Mouse (Mus musculus): ENCODE data around the gene Hoxa5. TPM values are rescaled to one million over a fixed set of nuclear protein-coding genes. Genes with fewer than 3 reads are reported as not detected.

Gene Hoxa5
- polyA plus RNA-seq, 1 experiment = 1.3 TPM

GRCm38 (mm10) chr6:52249826-52250225, 45.4 kb upstream of the Hoxa5 start:
- no peak overlapping the region for H3K27ac ChIP-seq (ENCODE audit: insufficient read depth, low read length)
- DNase-seq (ENCODE audit: low read depth in 1 of 2, low spot score in 2 of 2) = no peak
- no peak overlapping the region for H3K4me3 ChIP-seq (ENCODE audit: extremely low read depth, insufficient read depth, insufficient read length)
- TF ChIP-seq CTCF (IDR thresholded peaks at IDR 0.05; ENCODE audit: extremely low read depth, insufficient read depth, insufficient read length, insufficient replicate concordance) = no peak
- TF ChIP-seq POLR2A (IDR thresholded peaks at IDR 0.05; ENCODE audit: low read depth, low read length) = no peak
- 15% methylated on average over 4 of the region's 4 CpGs for WGBS
- H3K4me1 ChIP-seq (ENCODE audit: control insufficient read depth, insufficient read depth, insufficient read length) = peaks cover 14% of the 10 kb centered on the region
- peaks cover 70% of the 10 kb centered on the region for H3K27me3 ChIP-seq (ENCODE audit: control insufficient read depth, insufficient read depth, low read length)
- no peaks in the 10 kb centered on the region for H3K36me3 ChIP-seq (ENCODE audit: control insufficient read depth, insufficient read depth, low read length)

DNA sequence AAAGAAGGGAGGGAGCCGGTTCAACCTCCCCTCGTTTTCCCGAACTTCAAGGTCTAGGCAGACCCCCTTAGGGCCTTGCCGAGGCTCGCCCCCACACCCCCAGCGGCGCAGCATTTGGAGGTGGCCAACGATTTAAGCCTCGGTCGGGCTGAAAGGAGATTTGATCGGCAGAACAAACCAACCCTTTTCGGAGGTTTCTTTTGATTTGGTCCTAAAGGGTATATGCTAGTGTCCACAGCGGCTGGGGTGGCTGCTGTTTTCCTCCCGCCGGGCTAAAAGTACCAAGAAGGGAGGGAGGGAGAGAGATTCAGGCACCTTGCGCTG, 45.0 kb upstream of the Hoxa5 start:
- peaks cover 15% of the 10 kb centered on the region for H3K4me1 ChIP-seq (ENCODE audit: control insufficient read depth, insufficient read depth, insufficient read length)
- H3K27me3 ChIP-seq (ENCODE audit: control insufficient read depth, insufficient read depth, low read length) = peaks cover 74% of the 10 kb centered on the region
- DNase-seq (ENCODE audit: low read depth in 1 of 2, low spot score in 2 of 2) = no peak
- no peak for TF ChIP-seq CTCF (IDR thresholded peaks at IDR 0.05; ENCODE audit: extremely low read depth, insufficient read depth, insufficient read length, insufficient replicate concordance)
- TF ChIP-seq POLR2A (IDR thresholded peaks at IDR 0.05; ENCODE audit: low read depth, low read length) = no peak
- H3K36me3 ChIP-seq (ENCODE audit: control insufficient read depth, insufficient read depth, low read length) = no peaks in the 10 kb centered on the region
- 3% methylated on average over 16 of the region's 16 CpGs for WGBS
- no peak overlapping the region for H3K4me3 ChIP-seq (ENCODE audit: extremely low read depth, insufficient read depth, insufficient read length)
- H3K27ac ChIP-seq (ENCODE audit: insufficient read depth, low read length) = no peak overlapping the region

GRCm38 (mm10) chr6:52248638-52249414, 44.4 kb upstream of the Hoxa5 start:
- no peak for DNase-seq (ENCODE audit: low read depth in 1 of 2, low spot score in 2 of 2)
- Histone ChIP-seq H3K4me3 (ENCODE audit: extremely low read depth, insufficient read depth, insufficient read length) (no peak overlapping the region), H3K27me3 (ENCODE audit: control insufficient read depth, insufficient read depth, low read length) (peaks cover 74% of the 10 kb centered on the region), H3K36me3 (ENCODE audit: control insufficient read depth, insufficient read depth, low read length) (no peaks in the 10 kb centered on the region), H3K27ac (ENCODE audit: insufficient read depth, low read length) (no peak overlapping the region), H3K4me1 (ENCODE audit: control insufficient read depth, insufficient read depth, insufficient read length) (peaks cover 15% of the 10 kb centered on the region)
- TF ChIP-seq POLR2A (IDR thresholded peaks at IDR 0.05; ENCODE audit: low read depth, low read length) = no peak
- TF ChIP-seq CTCF (IDR thresholded peaks at IDR 0.05; ENCODE audit: extremely low read depth, insufficient read depth, insufficient read length, insufficient replicate concordance) = no peak
- WGBS = 6% methylated on average over 27 of the region's 27 CpGs

DNA sequence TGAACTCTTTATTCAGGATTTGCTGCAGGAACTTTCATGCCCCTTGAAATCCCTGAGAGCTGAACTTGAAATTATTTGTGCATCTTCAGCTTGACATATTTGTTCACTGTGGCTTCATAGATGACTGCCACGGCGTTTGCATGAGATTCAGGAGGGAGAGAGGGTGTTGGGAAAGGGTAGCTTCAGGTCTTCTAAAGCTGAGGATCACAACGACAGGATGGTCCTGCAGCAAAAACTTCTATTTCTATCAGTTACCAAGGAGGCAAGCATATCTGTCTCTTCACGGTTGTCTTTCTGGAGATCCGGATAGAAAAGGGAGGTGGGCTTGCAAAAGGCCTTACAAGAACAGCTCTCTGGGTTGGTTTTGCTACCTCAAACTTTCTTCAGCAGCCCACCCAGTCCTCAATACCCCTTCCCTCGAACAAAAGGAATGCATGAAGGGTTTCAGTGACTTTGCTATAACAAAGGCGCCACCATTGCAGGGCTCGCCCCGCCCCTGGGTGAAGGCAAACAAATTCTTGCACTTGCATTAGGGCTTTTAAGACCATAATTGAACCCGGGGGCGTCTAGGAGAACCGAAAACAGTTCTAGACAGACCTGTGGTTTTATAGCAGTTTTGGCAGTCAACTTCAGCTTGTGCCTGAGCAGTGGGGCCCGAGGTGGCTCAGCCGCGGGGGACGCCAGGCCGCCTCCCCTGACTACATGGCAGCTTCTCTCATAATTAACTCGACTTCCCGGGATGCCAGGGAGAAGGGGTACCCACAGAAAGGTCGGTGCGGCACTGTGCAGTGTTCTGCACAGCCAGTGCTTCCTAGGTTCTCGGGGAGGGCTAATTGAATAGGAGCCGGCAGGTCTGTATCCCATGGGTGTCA, 43.6 kb upstream of the Hoxa5 start:
- no peak overlapping the region for H3K27ac ChIP-seq (ENCODE audit: insufficient read depth, low read length)
- peaks cover 15% of the 10 kb centered on the region for H3K4me1 ChIP-seq (ENCODE audit: control insufficient read depth, insufficient read depth, insufficient read length)
- no peak for TF ChIP-seq CTCF (IDR thresholded peaks at IDR 0.05; ENCODE audit: extremely low read depth, insufficient read depth, insufficient read length, insufficient replicate concordance)
- TF ChIP-seq POLR2A (IDR thresholded peaks at IDR 0.05; ENCODE audit: low read depth, low read length) = no peak

DNA sequence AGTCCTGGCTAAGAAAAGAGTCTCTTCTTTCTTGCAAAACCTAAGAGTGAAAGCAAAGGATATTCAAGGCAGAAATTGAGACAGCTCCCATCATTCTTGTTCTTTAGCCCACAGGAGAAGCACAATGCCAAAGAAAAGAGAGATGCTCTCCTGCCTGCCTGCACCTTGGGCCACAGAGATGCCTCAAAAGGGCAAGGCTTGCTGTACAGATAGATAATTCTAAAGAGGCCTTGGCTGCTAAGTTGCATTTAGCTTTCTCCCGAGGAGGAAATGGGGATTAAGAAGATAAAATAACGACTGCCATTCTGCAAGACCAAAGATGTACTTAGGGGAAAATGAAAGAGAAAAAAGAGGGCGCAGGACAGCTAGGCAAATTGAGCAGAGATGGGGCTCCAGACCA, 42.5 kb upstream of the Hoxa5 start:
- no peak for DNase-seq (ENCODE audit: low read depth in 1 of 2, low spot score in 2 of 2)
- Histone ChIP-seq H3K4me3 (ENCODE audit: extremely low read depth, insufficient read depth, insufficient read length) (no peak overlapping the region), H3K27ac (ENCODE audit: insufficient read depth, low read length) (no peak overlapping the region), H3K4me1 (ENCODE audit: control insufficient read depth, insufficient read depth, insufficient read length) (peaks cover 15% of the 10 kb centered on the region), H3K36me3 (ENCODE audit: control insufficient read depth, insufficient read depth, low read length) (no peaks in the 10 kb centered on the region), H3K27me3 (ENCODE audit: control insufficient read depth, insufficient read depth, low read length) (peaks cover 68% of the 10 kb centered on the region)
- 11% methylated on average over 3 of the region's 3 CpGs for WGBS
- no peak for TF ChIP-seq POLR2A (IDR thresholded peaks at IDR 0.05; ENCODE audit: low read depth, low read length)
- TF ChIP-seq CTCF (IDR thresholded peaks at IDR 0.05; ENCODE audit: extremely low read depth, insufficient read depth, insufficient read length, insufficient replicate concordance) = no peak

More for the DNA sequence above, 43.6 kb upstream of the Hoxa5 start:
- WGBS = 5% methylated on average over 23 of the region's 23 CpGs
- H3K27me3 ChIP-seq (ENCODE audit: control insufficient read depth, insufficient read depth, low read length) = peaks cover 71% of the 10 kb centered on the region
- H3K4me3 ChIP-seq (ENCODE audit: extremely low read depth, insufficient read depth, insufficient read length) = no peak overlapping the region
- no peaks in the 10 kb centered on the region for H3K36me3 ChIP-seq (ENCODE audit: control insufficient read depth, insufficient read depth, low read length)
- DNase-seq (ENCODE audit: low read depth in 1 of 2, low spot score in 2 of 2) = no peak

- DNase-seq (ENCODE audit: low read depth in 1 of 2, low spot score in 2 of 2) = no peak
- H3K4me3 ChIP-seq (ENCODE audit: extremely low read depth, insufficient read depth, insufficient read length) = no peak overlapping the region
- H3K27ac ChIP-seq (ENCODE audit: insufficient read depth, low read length) = no peak overlapping the region
- TF ChIP-seq POLR2A (IDR thresholded peaks at IDR 0.05; ENCODE audit: low read depth, low read length) (no peak), CTCF (IDR thresholded peaks at IDR 0.05; ENCODE audit: extremely low read depth, insufficient read depth, insufficient read length, insufficient replicate concordance) (no peak)
- H3K27me3 ChIP-seq (ENCODE audit: control insufficient read depth, insufficient read depth, low read length) = peaks cover 69% of the 10 kb centered on the region
- WGBS = 1% methylated on average over 26 of the region's 26 CpGs
- peaks cover 15% of the 10 kb centered on the region for H3K4me1 ChIP-seq (ENCODE audit: control insufficient read depth, insufficient read depth, insufficient read length)
- no peaks in the 10 kb centered on the region for H3K36me3 ChIP-seq (ENCODE audit: control insufficient read depth, insufficient read depth, low read length)
These were observed 42.0 kb upstream of the Hoxa5 start for GRCm38 (mm10) chr6:52246403-52246803.
